ENCODE assay signal across 18 mouse cellular contexts in genomic region chr19:9928089-9928488, GRCm38 (mm10).
"Had no signal": no experiment of that assay in that cellular context is flagged by ENCODE, and none has a peak within 500 bp of the region (broad histone marks: within the 10 kb centered on the region; RNA-seq: fewer than 3 reads in every experiment).

No protein-coding gene starts in this region.

- H3K9ac ChIP-seq: liver, postnatal 0 days; lung, embryonic 15.5 days; midbrain, embryonic 13.5 days; midbrain, embryonic 15.5 days; neural tube, embryonic 12.5 days; stomach, embryonic 15.5 days had no signal

- ATAC-seq: liver, postnatal 0 days; lung, postnatal 0 days; midbrain, embryonic 13.5 days; midbrain, embryonic 15.5 days had no signal

- DNase-seq: liver, postnatal 0 days; lung, adult 2 months; lung, postnatal 14 days; lung, postnatal 36 days; right cerebral cortex, postnatal 14 days; thymus, adult 18-20 months; thymus, postnatal 14 days; thymus, postnatal 36 days had no signal

- H3K36me3 ChIP-seq: lung, embryonic 15.5 days; midbrain, embryonic 13.5 days; midbrain, embryonic 15.5 days; neural tube, embryonic 12.5 days; stomach, embryonic 15.5 days had no signal

- H3K27ac ChIP-seq: lung, embryonic 15.5 days; macrophage; midbrain, embryonic 13.5 days; midbrain, embryonic 15.5 days; neural tube, embryonic 12.5 days; stomach, embryonic 15.5 days; stomach, postnatal 0 days had no signal

- H3K4me2 ChIP-seq: lung, embryonic 15.5 days; midbrain, embryonic 11.5 days; midbrain, embryonic 13.5 days; midbrain, embryonic 15.5 days; neural tube, embryonic 12.5 days; stomach, embryonic 15.5 days had no signal

- H3K4me3 ChIP-seq: lung, embryonic 15.5 days; megakaryocyte, embryonic 14.5 days; midbrain, embryonic 13.5 days; midbrain, embryonic 15.5 days; neural tube, embryonic 12.5 days; stomach, embryonic 15.5 days had no signal

- H3K27me3 ChIP-seq: lung, embryonic 15.5 days; midbrain, embryonic 13.5 days; midbrain, embryonic 15.5 days; neural tube, embryonic 12.5 days; stomach, embryonic 15.5 days had no signal

- H3K9me3 ChIP-seq: lung, embryonic 15.5 days; midbrain, embryonic 13.5 days; midbrain, embryonic 15.5 days; neural tube, embryonic 12.5 days; stomach, embryonic 15.5 days had no signal

- H3K4me1 ChIP-seq: midbrain, embryonic 15.5 days; neural tube, embryonic 12.5 days; stomach, embryonic 15.5 days had no signal
